Mouse (Mus musculus): ENCODE measurements around the gene Tal1. TPM values are rescaled to one million over a fixed set of nuclear protein-coding genes. Genes with fewer than 3 reads are reported as not detected.

The Tal1 gene
- polyA plus RNA-seq, 1 experiment from 2014 or later, result 10.3 TPM

GRCm38 (mm10) chr4:115052343-115053005, 3.8 kb upstream of the Tal1 start:
- no peaks in the 10 kb centered on the region for H3K36me3 ChIP-seq (ENCODE audit: control insufficient read depth, insufficient read depth, low read length)
- DNase-seq (ENCODE audit: low spot score) (peak; percentile 63), ATAC-seq (ENCODE audit: low FRiP score) (peak; percentile 43)
- peaks cover 70% of the 10 kb centered on the region for H3K27me3 ChIP-seq (ENCODE audit: control insufficient read depth, insufficient read depth, low read length)
- H3K27ac ChIP-seq (ENCODE audit: low read depth, low read length), result no peak overlapping the region
- no peaks in the 10 kb centered on the region for H3K9me3 ChIP-seq (ENCODE audit: control insufficient read depth, low read length)
- no peak overlapping the region for H3K9ac ChIP-seq (ENCODE audit: low read depth, low read length)
- H3K4me1 ChIP-seq (replicated peaks; ENCODE audit: control insufficient read depth, insufficient read depth, low read length), result no peaks in the 10 kb centered on the region; the same call in 1 of the 2 replicates
- H3K4me3 ChIP-seq (ENCODE audit: low read depth, low read length), result peak overlapping the region; percentile 16; the same call in 1 of the 2 replicates
- WGBS, result 1% methylated on average over 36 of the region's 36 CpGs
- H3K4me2 ChIP-seq (replicated peaks; ENCODE audit: low read depth, low read length), result peak overlapping the region; percentile 20

GRCm38 (mm10) chr4:115055044-115055443, 1.2 kb upstream of the Tal1 start:
- H3K9me3 ChIP-seq (ENCODE audit: control insufficient read depth, low read length), result no peaks in the 10 kb centered on the region
- H3K27me3 ChIP-seq (ENCODE audit: control insufficient read depth, insufficient read depth, low read length), result peaks cover 84% of the 10 kb centered on the region
- H3K4me3 ChIP-seq (ENCODE audit: low read depth, low read length), result no peak overlapping the region
- DNase-seq (ENCODE audit: low spot score), result peak; percentile 33
- no peak overlapping the region for H3K4me2 ChIP-seq (replicated peaks; ENCODE audit: low read depth, low read length)
- no peaks in the 10 kb centered on the region; the same call in 1 of the 2 replicates for H3K4me1 ChIP-seq (replicated peaks; ENCODE audit: control insufficient read depth, insufficient read depth, low read length)
- H3K9ac ChIP-seq (ENCODE audit: low read depth, low read length), result no peak overlapping the region
- WGBS, result 9% methylated on average over 2 of the region's 2 CpGs
- no peak for ATAC-seq (ENCODE audit: low FRiP score)
- no peaks in the 10 kb centered on the region for H3K36me3 ChIP-seq (ENCODE audit: control insufficient read depth, insufficient read depth, low read length)
- H3K27ac ChIP-seq (ENCODE audit: low read depth, low read length), result no peak overlapping the region

GRCm38 (mm10) chr4:115055691-115056090, 535 bp upstream of the Tal1 start:
- ATAC-seq (ENCODE audit: low FRiP score) (no peak), DNase-seq (ENCODE audit: low spot score) (no peak)
- H3K4me1 ChIP-seq (replicated peaks; ENCODE audit: control insufficient read depth, insufficient read depth, low read length), result no peaks in the 10 kb centered on the region; the same call in 1 of the 2 replicates
- H3K4me2 ChIP-seq (replicated peaks; ENCODE audit: low read depth, low read length), result no peak overlapping the region
- H3K9ac ChIP-seq (ENCODE audit: low read depth, low read length), result no peak overlapping the region
- 22% methylated on average over 3 of the region's 3 CpGs for WGBS
- no peak overlapping the region for H3K4me3 ChIP-seq (ENCODE audit: low read depth, low read length)
- peaks cover 86% of the 10 kb centered on the region for H3K27me3 ChIP-seq (ENCODE audit: control insufficient read depth, insufficient read depth, low read length)
- H3K36me3 ChIP-seq (ENCODE audit: control insufficient read depth, insufficient read depth, low read length), result no peaks in the 10 kb centered on the region
- no peak overlapping the region for H3K27ac ChIP-seq (ENCODE audit: low read depth, low read length)
- H3K9me3 ChIP-seq (ENCODE audit: control insufficient read depth, low read length), result no peaks in the 10 kb centered on the region

DNA sequence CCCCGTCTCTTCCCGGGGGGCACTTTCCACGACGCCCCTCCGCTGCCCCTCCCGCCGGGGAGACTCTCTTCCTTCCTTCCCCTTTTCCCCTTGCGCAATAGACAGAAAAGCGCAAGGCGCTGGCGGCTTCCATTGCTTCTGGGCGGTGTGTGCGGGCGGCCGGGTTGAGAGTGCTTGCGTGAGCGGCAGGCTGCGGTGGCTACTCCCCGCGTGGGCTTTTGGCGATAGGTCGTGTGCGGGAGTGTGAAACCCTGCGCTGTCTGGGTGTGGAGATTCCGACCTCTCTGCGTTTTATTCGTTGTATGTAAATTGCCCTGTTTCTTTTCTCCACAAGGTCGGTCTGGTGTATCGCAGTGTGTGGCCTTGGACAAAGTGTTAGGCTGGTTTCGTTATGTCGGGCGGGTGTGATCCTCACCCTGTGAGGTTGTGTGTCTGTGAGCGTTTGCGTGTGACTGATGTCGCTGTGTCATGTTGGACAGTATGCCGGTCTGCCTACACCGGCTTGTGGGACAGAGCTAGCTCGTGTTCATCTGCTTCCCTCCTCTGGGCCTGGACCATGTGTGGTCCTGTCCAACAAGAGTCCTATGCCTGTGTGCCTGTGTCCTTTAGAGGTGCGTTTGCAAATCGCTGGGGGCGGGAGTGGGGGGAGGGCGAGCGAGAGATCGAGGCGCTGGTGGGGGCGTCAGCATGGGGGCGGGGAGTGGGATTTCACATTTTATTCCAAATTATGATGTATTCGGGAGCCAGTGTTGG, 871 bp downstream of the Tal1 start:
- no peaks in the 10 kb centered on the region; the same call in 1 of the 2 replicates for H3K4me1 ChIP-seq (replicated peaks; ENCODE audit: control insufficient read depth, insufficient read depth, low read length)
- peak overlapping the region; percentile 33; the same call in 1 of the 2 replicates for H3K4me2 ChIP-seq (replicated peaks; ENCODE audit: low read depth, low read length)
- H3K9me3 ChIP-seq (ENCODE audit: control insufficient read depth, low read length), result no peaks in the 10 kb centered on the region
- peak overlapping the region; percentile 17; the same call in 1 of the 2 replicates for H3K27ac ChIP-seq (ENCODE audit: low read depth, low read length)
- no peaks in the 10 kb centered on the region for H3K36me3 ChIP-seq (ENCODE audit: control insufficient read depth, insufficient read depth, low read length)
- WGBS, result under 1% methylated on average over 48 of the region's 48 CpGs
- peak; percentile 66 for ATAC-seq (ENCODE audit: low FRiP score)
- peak overlapping the region; percentile 46; the same call in 1 of the 2 replicates for H3K9ac ChIP-seq (ENCODE audit: low read depth, low read length)
- DNase-seq (ENCODE audit: low spot score), result no peak
- peak overlapping the region; percentile 29 for H3K4me3 ChIP-seq (ENCODE audit: low read depth, low read length)
- H3K27me3 ChIP-seq (ENCODE audit: control insufficient read depth, insufficient read depth, low read length), result peaks cover 85% of the 10 kb centered on the region

GRCm38 (mm10) chr4:115057674-115058316, 1.6 kb downstream of the Tal1 start:
- ATAC-seq (ENCODE audit: low FRiP score), result no peak
- Histone ChIP-seq H3K27ac (ENCODE audit: low read depth, low read length) (peak overlapping the region; percentile 7; the same call in 1 of the 2 replicates), H3K4me3 (ENCODE audit: low read depth, low read length) (peak overlapping the region; percentile 29), H3K27me3 (ENCODE audit: control insufficient read depth, insufficient read depth, low read length) (peaks cover 88% of the 10 kb centered on the region), H3K4me2 (replicated peaks; ENCODE audit: low read depth, low read length) (0 out of 2 replicates have a peak overlapping the region, but pooled peaks have one; percentile 1), H3K9ac (ENCODE audit: low read depth, low read length) (peak overlapping the region; percentile 12; the same call in 1 of the 2 replicates), H3K36me3 (ENCODE audit: control insufficient read depth, insufficient read depth, low read length) (no peaks in the 10 kb centered on the region), H3K9me3 (ENCODE audit: control insufficient read depth, low read length) (no peaks in the 10 kb centered on the region), H3K4me1 (replicated peaks; ENCODE audit: control insufficient read depth, insufficient read depth, low read length) (no peaks in the 10 kb centered on the region; the same call in 1 of the 2 replicates)
- no peak for DNase-seq (ENCODE audit: low spot score)
- under 1% methylated on average over 33 of the region's 33 CpGs for WGBS

DNA sequence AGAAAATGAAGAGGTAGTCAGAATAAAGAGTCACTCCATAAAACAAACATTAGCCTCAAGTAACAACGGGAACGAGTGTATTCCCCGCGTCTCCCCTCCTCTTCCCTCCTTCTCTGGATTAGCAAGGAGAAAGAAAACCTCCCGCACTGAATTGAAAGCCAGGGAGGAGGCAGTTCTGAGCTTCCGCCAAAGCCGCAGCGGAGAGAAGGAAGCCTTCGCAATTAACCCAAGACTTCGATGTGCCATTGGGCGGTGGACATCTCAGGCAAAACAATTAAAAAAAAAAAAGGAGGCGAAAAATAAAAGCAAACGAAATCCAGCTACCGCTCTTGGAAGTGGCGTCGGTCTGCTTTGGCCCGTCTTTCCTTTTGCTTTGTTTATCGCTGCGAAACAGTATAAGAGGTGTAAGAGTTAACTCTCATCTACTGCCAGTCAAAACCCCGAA, 2.1 kb downstream of the Tal1 start:
- Histone ChIP-seq H3K4me3 (ENCODE audit: low read depth, low read length) (peak overlapping the region; percentile 29; the same call in 1 of the 2 replicates), H3K4me1 (replicated peaks; ENCODE audit: control insufficient read depth, insufficient read depth, low read length) (peaks cover 3% of the 10 kb centered on the region; the same call in 1 of the 2 replicates), H3K9ac (ENCODE audit: low read depth, low read length) (no peak overlapping the region), H3K4me2 (replicated peaks; ENCODE audit: low read depth, low read length) (no peak overlapping the region), H3K27me3 (ENCODE audit: control insufficient read depth, insufficient read depth, low read length) (peaks cover 89% of the 10 kb centered on the region), H3K9me3 (ENCODE audit: control insufficient read depth, low read length) (no peaks in the 10 kb centered on the region), H3K36me3 (ENCODE audit: control insufficient read depth, insufficient read depth, low read length) (no peaks in the 10 kb centered on the region), H3K27ac (ENCODE audit: low read depth, low read length) (no peak overlapping the region)
- no peak for ATAC-seq (ENCODE audit: low FRiP score)
- DNase-seq (ENCODE audit: low spot score), result peak; percentile 66
- 2% methylated on average over 20 of the region's 20 CpGs for WGBS

DNA sequence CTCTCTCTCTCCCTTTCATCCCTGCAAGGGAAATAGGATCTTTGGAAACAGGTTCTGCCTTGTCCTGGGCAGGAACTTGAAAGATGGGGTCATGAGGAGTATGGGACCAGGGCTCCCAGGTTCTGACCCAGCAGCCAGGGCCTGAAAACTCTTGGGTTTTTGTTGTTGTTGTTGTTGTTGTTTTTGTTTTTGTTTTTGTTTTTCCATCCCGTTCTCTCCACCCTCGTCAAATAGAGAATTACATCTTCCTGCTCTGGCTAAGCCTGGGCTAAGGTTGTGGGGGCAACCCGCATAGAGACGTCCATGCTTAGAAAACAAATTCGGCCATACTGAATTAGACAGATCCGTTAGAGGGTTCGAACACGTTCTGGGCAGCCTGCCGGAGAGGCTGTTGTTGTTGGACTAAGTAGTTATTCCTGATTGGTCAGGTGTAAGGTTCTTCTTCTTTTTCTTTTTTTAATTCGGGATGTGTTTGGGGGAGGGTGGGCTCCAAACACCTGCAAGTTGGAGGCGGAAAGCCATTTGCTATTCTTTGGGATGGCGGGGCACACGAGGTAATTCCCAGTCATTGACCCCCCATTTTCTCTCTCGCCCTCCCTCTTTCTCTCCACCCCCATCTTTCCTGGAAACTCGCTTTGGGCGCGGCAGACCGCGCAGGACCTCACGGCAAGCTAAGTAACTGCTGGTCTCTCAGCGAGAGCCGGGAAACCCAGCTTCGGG, 2.8 kb downstream of the Tal1 start:
- Histone ChIP-seq H3K27ac (ENCODE audit: low read depth, low read length) (0 out of 2 replicates have a peak overlapping the region, but pooled peaks have one; percentile 30), H3K9ac (ENCODE audit: low read depth, low read length) (no peak overlapping the region), H3K4me3 (ENCODE audit: low read depth, low read length) (peak overlapping the region; percentile 1; the same call in 1 of the 2 replicates), H3K4me1 (replicated peaks; ENCODE audit: control insufficient read depth, insufficient read depth, low read length) (peaks cover 9% of the 10 kb centered on the region; the same call in 1 of the 2 replicates), H3K36me3 (ENCODE audit: control insufficient read depth, insufficient read depth, low read length) (no peaks in the 10 kb centered on the region), H3K4me2 (replicated peaks; ENCODE audit: low read depth, low read length) (no peak overlapping the region; the same call in 1 of the 2 replicates), H3K27me3 (ENCODE audit: control insufficient read depth, insufficient read depth, low read length) (peaks cover 92% of the 10 kb centered on the region), H3K9me3 (ENCODE audit: control insufficient read depth, low read length) (no peaks in the 10 kb centered on the region)
- ATAC-seq (ENCODE audit: low FRiP score) (no peak), DNase-seq (ENCODE audit: low spot score) (peak; percentile 52)
- WGBS, result 1% methylated on average over 23 of the region's 23 CpGs

DNA sequence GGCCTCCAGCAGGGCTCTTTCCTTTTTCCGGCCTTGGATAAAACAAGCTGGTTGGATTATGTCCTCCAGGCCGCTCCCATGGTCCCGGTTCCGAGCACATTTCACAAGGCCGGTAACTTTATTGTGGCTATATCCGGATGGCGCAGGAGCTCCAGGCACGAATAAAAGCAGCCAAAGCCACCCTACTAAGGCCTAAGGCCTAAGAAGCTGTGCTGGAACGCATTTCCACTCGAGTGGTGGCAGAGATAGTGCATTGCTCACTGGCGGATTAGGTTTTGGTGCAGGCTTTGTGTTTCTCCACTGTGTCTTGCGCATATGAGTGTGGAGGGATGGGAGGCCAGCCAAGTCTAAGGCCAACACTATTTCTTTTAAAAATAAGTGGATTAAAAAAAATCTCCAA, 3.6 kb downstream of the Tal1 start:
- Histone ChIP-seq H3K4me2 (replicated peaks; ENCODE audit: low read depth, low read length) (no peak overlapping the region), H3K36me3 (ENCODE audit: control insufficient read depth, insufficient read depth, low read length) (no peaks in the 10 kb centered on the region), H3K9ac (ENCODE audit: low read depth, low read length) (no peak overlapping the region), H3K9me3 (ENCODE audit: control insufficient read depth, low read length) (no peaks in the 10 kb centered on the region), H3K4me3 (ENCODE audit: low read depth, low read length) (peak overlapping the region; percentile 19; the same call in 1 of the 2 replicates), H3K27ac (ENCODE audit: low read depth, low read length) (no peak overlapping the region), H3K4me1 (replicated peaks; ENCODE audit: control insufficient read depth, insufficient read depth, low read length) (peaks cover 9% of the 10 kb centered on the region; the same call in 1 of the 2 replicates), H3K27me3 (ENCODE audit: control insufficient read depth, insufficient read depth, low read length) (peaks cover 92% of the 10 kb centered on the region)
- WGBS, result 4% methylated on average over 12 of the region's 12 CpGs
- ATAC-seq (ENCODE audit: low FRiP score), result no peak
- peak; percentile 52 for DNase-seq (ENCODE audit: low spot score)
